Mouse (Mus musculus) layer of hippocampus, adult 11-12 months (tissue): ENCODE results near the gene Prkcq.

Source experiments
- DNase-seq: peaks from one replicate; pipeline ENCODE4 v3.0.0; 2022; ENCODE audit warnings: low spot score

Prkcq gene

GRCm38 (mm10) chr2:11171754-11172501 is at the start of gene Prkcq:
Gene Prkcq, plus strand, starts transcription at chr2:11172108.
- peak; percentile 57 for DNase-seq

- DNase-seq, result no peak
Measured at GRCm38 (mm10) chr2:11130881-11131280, 41.0 kb upstream of the Prkcq start.

- DNase-seq, result no peak
Measured at GRCm38 (mm10) chr2:11135718-11136117, 36.2 kb upstream of the Prkcq start.

GRCm38 (mm10) chr2:11138076-11138475 is 33.8 kb upstream of the Prkcq start:
- DNase-seq, result no peak

GRCm38 (mm10) chr2:11139518-11140152 is 32.3 kb upstream of the Prkcq start:
- DNase-seq, result no peak

- DNase-seq, result no peak
Measured at GRCm38 (mm10) chr2:11140385-11140784, 31.5 kb upstream of the Prkcq start.

- peak; percentile 35 for DNase-seq
Measured at GRCm38 (mm10) chr2:11149091-11149490, 22.8 kb upstream of the Prkcq start.

- no peak for DNase-seq
Measured at GRCm38 (mm10) chr2:11150975-11151374, 20.9 kb upstream of the Prkcq start.

GRCm38 (mm10) chr2:11151655-11152323 is 20.1 kb upstream of the Prkcq start:
- no peak for DNase-seq

GRCm38 (mm10) chr2:11159641-11160040 is 12.3 kb upstream of the Prkcq start:
- no peak for DNase-seq

GRCm38 (mm10) chr2:11160696-11161095 is 11.2 kb upstream of the Prkcq start:
- DNase-seq, result no peak

- no peak for DNase-seq
Measured at GRCm38 (mm10) chr2:11161336-11161735, 10.6 kb upstream of the Prkcq start.

GRCm38 (mm10) chr2:11162701-11163100 is 9.2 kb upstream of the Prkcq start:
- DNase-seq, result no peak

- no peak for DNase-seq
Measured at GRCm38 (mm10) chr2:11164170-11164569, 7.7 kb upstream of the Prkcq start.

GRCm38 (mm10) chr2:11169721-11170335 is 2.1 kb upstream of the Prkcq start:
- no peak for DNase-seq

GRCm38 (mm10) chr2:11172831-11173414 is 1.0 kb downstream of the Prkcq start:
- DNase-seq, result peak; percentile 45

GRCm38 (mm10) chr2:11173521-11173920 is 1.6 kb downstream of the Prkcq start:
- no peak for DNase-seq

- DNase-seq, result no peak
Measured at GRCm38 (mm10) chr2:11174101-11174500, 2.2 kb downstream of the Prkcq start.

- no peak for DNase-seq
Measured at GRCm38 (mm10) chr2:11177880-11178279, 6.0 kb downstream of the Prkcq start.

- no peak for DNase-seq
Measured at GRCm38 (mm10) chr2:11181510-11181909, 9.6 kb downstream of the Prkcq start.

GRCm38 (mm10) chr2:11182096-11182495 is 10.2 kb downstream of the Prkcq start:
- no peak for DNase-seq

- DNase-seq, result no peak
Measured at GRCm38 (mm10) chr2:11183991-11184390, 12.1 kb downstream of the Prkcq start.
